Mouse (Mus musculus) adrenal gland, postnatal 0 days (tissue): ENCODE results near the gene Fgf15. TPM values are rescaled to one million over a fixed set of nuclear protein-coding genes. Genes with fewer than 3 reads are reported as not detected.

Source experiments
- polyA plus RNA-seq: library from polyadenylated mRNA; unstranded; fragments of >200 nt; fragmentation: Nextera tagmentation; extraction: Ambion mirVana; gene quantifications from 2 replicates; pipeline ENCODE4 v1.2.1, GENCODE M21; 2015

The Fgf15 gene
- 0.63 and 1.1 TPM in 2 replicates for polyA plus RNA-seq

GRCm38 (mm10) chr7:144896294-144897218 is at the start of gene Fgf15:
Fgf15 (plus strand) TSS chr7:144896531.

GRCm38 (mm10) chr7:144847067-144847466 is 49.3 kb upstream of the Fgf15 start, which contains the start of gene Fgf4:
Fgf4 (plus strand) TSS chr7:144847367.

GRCm38 (mm10) chr7:144914948-144915750 is 18.8 kb downstream of the Fgf15 start, which contains the start of gene LTO1:
LTO1 (plus strand) TSS chr7:144915100.

GRCm38 (mm10) chr7:144939344-144940002 is 43.1 kb downstream of the Fgf15 start, which contains the start of gene Ccnd1:
Ccnd1 (minus strand) TSS chr7:144939925.

Other genes starting within 250 kb of the Fgf15 start
- gene Ano1, start 144.6 kb upstream of the Fgf15 start, polyA plus RNA-seq = 18.7 and 28.7 TPM in 2 replicates
- gene Fgf3, start 58.4 kb upstream of the Fgf15 start, polyA plus RNA-seq = 0.30 and 0.68 TPM in 2 replicates
- not detected in 2 replicates for gene Fgf4, start 49.2 kb upstream of the Fgf15 start, polyA plus RNA-seq
- 19.7 and 20.0 TPM in 2 replicates for gene LTO1, start 18.6 kb downstream of the Fgf15 start, polyA plus RNA-seq
- 105 and 160 TPM in 2 replicates for gene Ccnd1, start 43.4 kb downstream of the Fgf15 start, polyA plus RNA-seq